Mouse (Mus musculus): Measurements from ENCODE around the gene Gm45233.

The Gm45233 gene

DNA sequence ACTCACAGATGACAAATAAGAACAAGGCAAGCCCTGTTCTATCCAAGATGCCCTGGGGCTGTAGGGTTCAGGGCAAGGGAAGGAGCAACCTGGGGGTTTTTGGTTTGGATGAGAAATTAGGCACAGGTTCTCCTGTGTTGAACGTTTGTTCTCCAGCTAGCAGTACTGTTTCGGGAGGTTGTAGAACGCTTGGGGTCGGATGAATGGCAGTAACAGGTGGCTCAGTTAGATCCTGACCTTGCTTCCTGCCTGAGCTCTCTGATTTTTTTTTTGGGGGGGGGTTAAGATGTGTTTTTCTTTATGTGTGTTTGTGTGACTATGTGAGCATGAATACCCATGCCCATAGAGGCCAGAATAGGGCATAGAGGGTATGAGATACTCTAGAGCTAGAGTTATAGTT, 68.6 kb downstream of the Gm45233 start:
- DNase-seq (ENCODE audit: low read depth, low spot score): no peak
- Histone ChIP-seq H3K27me3 (ENCODE audit: control insufficient read depth, insufficient read depth, low read length, poor library complexity, severe bottlenecking) (no peaks in the 10 kb centered on the region), H3K36me3 (ENCODE audit: control insufficient read depth, insufficient read depth, low read length, poor library complexity, severe bottlenecking) (no peaks in the 10 kb centered on the region)
